Mouse (Mus musculus) midbrain, embryonic 11.5 days (tissue): Measurements from ENCODE around the gene Mlph. TPM values are rescaled to one million over a fixed set of nuclear protein-coding genes. Genes with fewer than 3 reads are reported as not detected.
A peak's percentile ranks its signal among the peaks of the same experiment; 100 is the strongest.

Experiments used
- ATAC-seq: fragments of 200-750 bp; cut with Nextera tagmentation; 2 replicates; pipeline ENCODE4 v1.8.0; 2017; ENCODE audit warnings: moderate TSS enrichment, moderate library complexity; ENCODE audit not compliant: low FRiP score
- DNase-seq: peaks from one replicate; pipeline ENCODE4 v3.0.0; 2015; ENCODE audit warnings: low spot score; ENCODE audit errors: missing footprints
- H3K27ac ChIP-seq: fragments of 300-500 bp; sonication (generic); 2 replicates; pipeline ENCODE4 v1.5.1; 2014; ENCODE audit warnings: low read depth, low read length
- H3K27me3 ChIP-seq: fragments of 300-500 bp; sonication (generic); 2 replicates; pipeline ENCODE4 v1.6.1; 2014; ENCODE audit warnings: mild to moderate bottlenecking, low read length, moderate library complexity, mixed read lengths; ENCODE audit not compliant: control insufficient read depth, insufficient read depth
- H3K36me3 ChIP-seq: fragments of 300-500 bp; sonication (generic); 2 replicates; pipeline ENCODE4 v1.6.1; 2014; ENCODE audit warnings: mild to moderate bottlenecking, low read length, moderate library complexity, mixed read lengths; ENCODE audit not compliant: control insufficient read depth, insufficient read depth
- H3K4me1 ChIP-seq: fragments of 300-500 bp; sonication (generic); 2 replicates; pipeline ENCODE4 v1.6.1; 2014; ENCODE audit warnings: low read length; ENCODE audit not compliant: control insufficient read depth, insufficient read depth
- H3K4me2 ChIP-seq: fragments of 300-500 bp; sonication (generic); 2 replicates; pipeline ENCODE4 v1.6.1; 2014; ENCODE audit warnings: mild to moderate bottlenecking, moderate library complexity
- H3K4me3 ChIP-seq: fragments of 300-500 bp; sonication (generic); 2 replicates; pipeline ENCODE4 v1.5.1; 2014; ENCODE audit warnings: low read depth, low read length
- H3K9ac ChIP-seq: fragments of 300-500 bp; sonication (generic); 2 replicates; pipeline ENCODE4 v1.6.1; 2014; ENCODE audit warnings: low read length
- H3K9me3 ChIP-seq: fragments of 300-500 bp; sonication (generic); 2 replicates; pipeline ENCODE4 v1.6.1; 2016; ENCODE audit warnings: low read length; ENCODE audit not compliant: control insufficient read depth
- WGBS: fragments of 180-500 bp; shearing (Covaris S2); extraction: QIAGEN DNeasy Blood & Tissue Kit; methylation state at CpG from one replicate; pipeline ENCODE4 v1.1.7; 2014; 5-methylcytosine and 5-hydroxymethylcytosine counted together
- polyA plus RNA-seq: library from polyadenylated mRNA; unstranded; fragments of >200 nt; fragmentation: Nextera tagmentation; extraction: Ambion mirVana; gene quantifications from 2 replicates; pipeline ENCODE4 v1.2.1, GENCODE M21; 2014

Mlph gene
- polyA plus RNA-seq, 1 experiment from 2014 or later = 0.33 TPM

DNA sequence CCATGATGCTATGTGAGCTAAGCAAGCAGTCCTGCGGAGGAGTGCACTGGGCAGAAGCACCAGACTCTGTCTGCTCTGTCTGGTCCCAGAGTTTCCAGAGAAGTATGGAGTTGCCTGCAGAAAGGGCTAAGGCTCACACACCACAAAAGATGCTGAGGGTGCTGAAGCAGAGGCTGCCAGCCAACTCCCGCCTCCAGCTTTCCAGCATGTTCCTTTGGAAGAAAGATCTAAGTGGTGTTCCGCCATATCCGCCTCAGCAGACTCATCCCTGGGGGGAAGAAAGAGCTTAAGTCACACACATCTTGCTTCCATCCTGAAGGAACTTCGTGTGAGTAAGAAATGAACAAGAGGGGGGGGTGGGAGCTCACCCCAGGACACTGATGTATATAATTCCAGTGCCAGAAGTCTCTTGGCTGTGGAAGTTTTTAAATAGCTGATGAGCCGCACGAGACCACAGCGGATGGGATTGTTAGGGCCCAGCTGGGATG lies 10.9 kb upstream of the Mlph start:
- no peaks in the 10 kb centered on the region for H3K4me1 ChIP-seq
- no peak for ATAC-seq
- no peak overlapping the region for H3K4me3 ChIP-seq
- H3K4me2 ChIP-seq = no peak overlapping the region
- H3K9ac ChIP-seq = no peak overlapping the region
- no peaks in the 10 kb centered on the region for H3K9me3 ChIP-seq
- no peaks in the 10 kb centered on the region for H3K27me3 ChIP-seq
- 76% methylated on average over 8 of the region's 8 CpGs for WGBS
- H3K36me3 ChIP-seq = no peaks in the 10 kb centered on the region
- DNase-seq = no peak
- no peak overlapping the region for H3K27ac ChIP-seq

DNA sequence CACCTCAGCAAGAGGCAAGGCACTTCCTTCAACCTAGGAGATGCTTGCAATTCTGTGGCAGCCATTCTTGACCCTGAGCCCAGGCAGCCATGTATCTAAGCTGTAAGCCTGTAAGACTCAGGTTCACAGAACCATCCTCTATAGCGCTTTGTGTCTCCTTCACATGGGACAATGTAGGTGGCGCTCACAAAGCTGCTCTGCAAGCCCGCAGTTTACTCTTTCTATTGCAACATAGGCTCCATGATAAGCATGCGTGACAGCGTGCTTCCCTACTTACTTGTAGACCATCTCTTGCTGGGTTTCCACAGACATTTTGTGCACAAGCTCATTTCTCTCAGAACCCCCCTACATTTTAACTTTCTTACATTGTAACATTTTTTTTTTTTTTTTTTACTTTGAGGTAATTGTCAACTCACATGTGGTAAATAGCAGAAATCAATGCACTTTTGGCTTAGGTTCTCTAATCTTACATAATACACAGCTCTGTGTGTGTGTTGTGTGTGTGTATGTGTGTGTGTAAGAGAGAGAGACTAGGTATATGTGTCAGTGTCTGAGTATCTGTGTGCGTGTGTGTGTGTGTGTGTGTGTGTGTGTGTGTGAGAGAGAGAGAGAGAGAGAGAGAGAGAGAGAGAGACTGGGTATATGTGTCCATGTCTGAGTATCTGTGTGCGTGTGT lies 10.0 kb upstream of the Mlph start:
- ATAC-seq = no peak
- no peak overlapping the region for H3K4me3 ChIP-seq
- H3K27me3 ChIP-seq = no peaks in the 10 kb centered on the region
- H3K27ac ChIP-seq = no peak overlapping the region
- no peak overlapping the region for H3K4me2 ChIP-seq
- H3K9ac ChIP-seq = no peak overlapping the region
- no peaks in the 10 kb centered on the region for H3K4me1 ChIP-seq
- 92% methylated on average over 7 of the region's 7 CpGs for WGBS
- H3K36me3 ChIP-seq = no peaks in the 10 kb centered on the region
- no peaks in the 10 kb centered on the region for H3K9me3 ChIP-seq
- no peak for DNase-seq

DNA sequence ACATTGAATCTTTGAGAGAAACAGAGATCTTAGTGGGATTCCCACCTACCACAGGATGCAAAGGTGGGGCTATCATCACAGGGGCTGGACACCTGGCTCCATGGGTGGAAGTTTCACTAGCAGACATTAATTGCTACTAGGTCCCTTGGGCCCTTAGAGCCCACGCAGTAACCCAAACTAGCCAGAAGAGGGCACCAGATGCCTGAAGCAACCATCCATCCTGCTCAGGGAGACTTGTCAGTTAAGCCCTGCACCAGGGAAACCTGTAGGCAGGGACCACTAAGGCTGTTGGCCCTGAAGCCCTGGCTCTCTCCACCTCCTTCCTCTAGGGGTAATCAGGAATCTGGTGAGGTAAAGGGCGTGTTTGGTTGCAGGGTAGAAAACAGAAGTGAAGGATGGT lies 8.5 kb upstream of the Mlph start:
- Histone ChIP-seq H3K9ac (no peak overlapping the region), H3K9me3 (no peaks in the 10 kb centered on the region), H3K27me3 (no peaks in the 10 kb centered on the region), H3K4me3 (no peak overlapping the region), H3K27ac (no peak overlapping the region), H3K4me2 (no peak overlapping the region), H3K4me1 (no peaks in the 10 kb centered on the region), H3K36me3 (no peaks in the 10 kb centered on the region)
- peak; percentile 85 for DNase-seq
- no peak for ATAC-seq
- WGBS = 8% methylated on average over 2 of the region's 2 CpGs

DNA sequence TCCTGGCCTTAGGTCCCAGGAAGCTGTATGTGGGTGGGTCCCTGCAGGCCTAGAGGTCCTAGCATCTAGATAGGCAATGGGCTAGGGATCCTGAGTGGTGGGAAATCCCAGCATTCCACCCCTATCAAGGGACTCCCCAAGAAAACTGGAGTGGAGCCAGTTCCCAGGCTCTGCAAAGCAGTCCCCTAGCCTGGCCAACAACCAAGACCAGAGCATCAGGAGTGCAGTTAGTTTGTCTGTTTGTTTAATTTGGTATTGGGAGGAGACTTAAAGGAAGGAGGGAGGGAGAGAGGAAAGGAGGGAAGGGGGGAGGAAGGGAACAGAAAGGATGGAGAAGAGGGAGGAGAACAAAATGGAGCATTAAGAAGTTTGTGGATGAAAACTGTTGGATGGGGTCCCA lies 5.7 kb upstream of the Mlph start:
- Histone ChIP-seq H3K4me2 (no peak overlapping the region), H3K27ac (no peak overlapping the region), H3K4me3 (no peak overlapping the region), H3K36me3 (no peaks in the 10 kb centered on the region), H3K9ac (no peak overlapping the region), H3K9me3 (no peaks in the 10 kb centered on the region), H3K4me1 (no peaks in the 10 kb centered on the region), H3K27me3 (no peaks in the 10 kb centered on the region)
- DNase-seq (no peak), ATAC-seq (no peak)

DNA sequence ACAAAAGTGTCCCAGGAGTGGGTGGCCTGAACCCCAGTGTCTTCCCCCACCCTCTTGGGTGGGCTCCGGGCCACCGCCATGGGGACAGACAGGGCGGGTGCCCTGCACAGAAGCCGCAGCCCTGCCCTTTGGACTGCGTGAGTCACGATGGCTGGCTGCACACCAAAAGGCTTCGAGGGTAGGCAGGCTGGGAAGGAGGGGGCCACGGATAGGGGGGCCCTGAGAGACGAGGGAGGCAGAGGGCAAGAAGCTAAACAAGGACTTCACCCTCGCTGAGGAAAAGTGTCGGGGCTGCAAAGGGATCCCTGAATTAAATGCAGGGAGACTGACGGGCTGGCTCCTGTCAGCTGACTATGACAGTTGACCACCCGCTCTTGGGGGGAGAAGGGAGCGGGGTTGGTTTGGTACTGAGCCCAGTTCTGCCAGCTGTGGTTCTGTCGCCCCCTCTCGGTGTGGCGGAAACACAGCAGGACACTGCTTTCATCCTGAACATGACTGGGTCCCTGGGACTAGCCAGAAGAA lies 5.2 kb upstream of the Mlph start:
- DNase-seq (no peak), ATAC-seq (no peak)
- no peaks in the 10 kb centered on the region for H3K36me3 ChIP-seq
- H3K27me3 ChIP-seq = no peaks in the 10 kb centered on the region
- WGBS = 37% methylated on average over 17 of the region's 17 CpGs
- no peaks in the 10 kb centered on the region for H3K9me3 ChIP-seq
- no peaks in the 10 kb centered on the region for H3K4me1 ChIP-seq
- no peak overlapping the region for H3K9ac ChIP-seq
- H3K27ac ChIP-seq = no peak overlapping the region
- no peak overlapping the region for H3K4me3 ChIP-seq
- no peak overlapping the region for H3K4me2 ChIP-seq

DNA sequence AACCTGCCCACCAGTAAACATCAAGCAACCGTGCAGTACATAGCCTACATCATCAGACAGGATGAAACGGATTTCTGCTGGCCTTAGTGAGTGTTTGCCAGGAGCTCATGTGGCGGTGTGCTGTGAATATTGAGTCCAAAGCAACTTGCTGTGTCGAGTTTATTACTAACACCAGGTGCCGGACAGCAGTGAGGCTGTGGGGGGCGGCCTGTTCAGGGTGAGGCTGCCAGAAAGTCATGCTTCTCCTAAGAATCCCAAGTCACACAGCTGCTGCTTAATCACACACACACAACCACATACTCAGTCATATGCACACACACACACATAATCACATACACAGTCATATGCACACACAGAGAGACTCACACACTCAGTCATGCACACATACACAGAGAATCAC lies 1.7 kb upstream of the Mlph start:
- 81% methylated on average over 6 of the region's 6 CpGs for WGBS
- DNase-seq = no peak
- Histone ChIP-seq H3K4me3 (no peak overlapping the region), H3K27ac (no peak overlapping the region), H3K9ac (no peak overlapping the region), H3K4me1 (no peaks in the 10 kb centered on the region), H3K4me2 (no peak overlapping the region), H3K9me3 (no peaks in the 10 kb centered on the region), H3K27me3 (no peaks in the 10 kb centered on the region), H3K36me3 (no peaks in the 10 kb centered on the region)
- ATAC-seq = no peak

DNA sequence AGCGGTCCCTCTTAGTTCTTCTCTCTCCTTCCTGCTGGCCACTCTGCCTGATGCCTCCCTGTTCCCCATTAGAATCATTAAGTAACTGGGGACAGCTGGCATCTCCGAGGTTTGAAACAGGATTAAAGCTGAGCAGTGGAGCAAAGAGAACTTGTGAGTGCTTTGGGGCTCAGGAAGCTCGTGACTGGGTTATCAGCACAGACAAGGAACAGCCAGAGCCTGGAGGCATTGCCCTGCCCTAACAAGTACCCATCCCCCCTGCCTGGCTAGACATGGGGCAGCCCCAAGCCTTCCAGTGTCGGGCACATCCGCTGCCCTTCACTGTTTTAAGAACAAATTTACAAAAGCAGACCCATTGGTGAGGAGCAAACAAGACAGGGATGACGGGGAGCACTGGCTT lies 2.6 kb downstream of the Mlph start:
- Histone ChIP-seq H3K9me3 (no peaks in the 10 kb centered on the region), H3K27me3 (no peaks in the 10 kb centered on the region), H3K4me1 (no peaks in the 10 kb centered on the region), H3K36me3 (no peaks in the 10 kb centered on the region), H3K9ac (no peak overlapping the region), H3K4me3 (no peak overlapping the region), H3K27ac (no peak overlapping the region), H3K4me2 (no peak overlapping the region)
- WGBS = 47% methylated on average over 6 of the region's 6 CpGs
- no peak for ATAC-seq
- no peak for DNase-seq

DNA sequence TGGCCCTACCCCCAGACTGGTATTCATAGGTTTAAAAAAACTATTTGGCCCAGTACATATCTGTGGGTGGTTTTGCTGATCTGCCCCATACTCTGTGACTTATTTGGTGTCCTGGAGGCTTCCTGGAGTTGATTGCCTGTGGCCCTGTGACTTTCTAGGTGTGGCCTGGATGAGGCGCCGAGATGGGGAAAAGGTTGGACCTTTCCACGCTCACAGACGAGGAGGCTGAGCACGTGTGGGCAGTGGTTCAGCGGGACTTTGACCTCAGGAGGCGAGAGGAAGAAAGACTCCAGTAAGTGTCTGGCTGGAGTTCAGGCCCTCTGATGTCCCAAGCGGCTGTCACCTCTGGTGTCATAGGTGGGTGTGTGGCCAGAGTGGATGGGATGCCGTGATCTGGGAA lies 6.8 kb downstream of the Mlph start:
- no peak overlapping the region for H3K9ac ChIP-seq
- H3K9me3 ChIP-seq = no peaks in the 10 kb centered on the region
- DNase-seq = no peak
- H3K4me1 ChIP-seq = no peaks in the 10 kb centered on the region
- WGBS = 85% methylated on average over 9 of the region's 9 CpGs
- H3K36me3 ChIP-seq = no peaks in the 10 kb centered on the region
- no peak overlapping the region for H3K4me3 ChIP-seq
- H3K27me3 ChIP-seq = no peaks in the 10 kb centered on the region
- H3K4me2 ChIP-seq = no peak overlapping the region
- H3K27ac ChIP-seq = no peak overlapping the region
- no peak for ATAC-seq

DNA sequence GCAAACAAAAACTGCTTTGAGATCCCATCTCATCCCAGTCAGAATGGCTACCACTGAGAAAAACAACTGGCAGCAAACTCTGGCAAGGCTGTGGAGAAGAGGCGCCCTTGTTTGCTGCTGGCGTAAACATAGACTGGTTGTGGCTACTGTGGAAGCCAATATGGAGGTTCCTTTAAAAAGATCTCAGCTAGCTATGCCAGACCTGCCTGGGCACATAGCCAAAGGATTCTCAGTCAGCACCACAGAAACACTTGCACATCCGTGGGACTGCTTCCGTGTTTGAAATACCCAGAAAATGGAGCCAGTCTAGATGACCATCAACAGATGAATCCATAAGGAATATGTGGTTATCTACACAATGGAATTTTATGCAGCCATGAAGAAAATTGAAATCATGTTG lies 11.1 kb downstream of the Mlph start:
- Histone ChIP-seq H3K36me3 (no peaks in the 10 kb centered on the region), H3K4me3 (no peak overlapping the region), H3K27me3 (0 out of 2 replicates have a peak, but pooled peaks cover 2% of the 10 kb centered on the region), H3K4me2 (no peak overlapping the region), H3K27ac (no peak overlapping the region), H3K9me3 (no peaks in the 10 kb centered on the region), H3K4me1 (peaks cover 6% of the 10 kb centered on the region), H3K9ac (no peak overlapping the region)
- WGBS = 96% methylated on average over 4 of the region's 4 CpGs
- no peak for ATAC-seq
- no peak for DNase-seq
